Mouse (Mus musculus): Measurements from ENCODE around the gene Iqcn.

- TF ChIP-seq FLI1 (IDR thresholded peaks at IDR 0.05; ENCODE audit: low read length) (no peak), GATA1 (IDR thresholded peaks at IDR 0.05; ENCODE audit: borderline replicate concordance, low read length) (no peak)
Measured at GRCm38 (mm10) chr8:70729808-70730475, 26.7 kb downstream of the Iqcn start.
